Comparison of ENCODE assay signal across 8 mouse cellular contexts in genomic region chr10:111164304-111165218, GRCm38 (mm10). TPM values are rescaled to one million over a fixed set of nuclear protein-coding genes. Genes with fewer than 3 reads are reported as not detected.
DNase-seq lines count a peak whose midpoint lies in the region; ATAC-seq lines count a peak whose summit lies in the region.

TSS of gene Osbpl8 (plus strand) at chr10:111164752.

- no peaks in the 10 kb centered on the region for H3K36me3 ChIP-seq in hindbrain, embryonic 16.5 days (ENCODE audit: control insufficient read depth, insufficient read depth, low read length)
- no peaks in the 10 kb centered on the region for H3K36me3 ChIP-seq in macrophage (ENCODE audit: inconsistent target)

- peaks cover 75% of the 10 kb centered on the region for H3K79me2 ChIP-seq in macrophage (ENCODE audit: inconsistent target)

- peak; percentile 94 for DNase-seq in R1 (ENCODE audit: low read depth, low spot score)
- DNase-seq in cerebellum, postnatal 25 days, result peak; percentile 100
- peak; percentile 99 for DNase-seq in frontal cortex, postnatal 36 days (ENCODE audit: low spot score in 2 of 2)
- DNase-seq in left cerebral cortex, adult 18-20 months (ENCODE audit: low spot score in 2 of 2), result peak; percentile 99
- peak; percentile 99 for DNase-seq in right cerebral cortex, adult 18-20 months
- peak; percentile 97 for DNase-seq in urinary bladder, postnatal 10 days (ENCODE audit: low spot score)

- H3K4me3 ChIP-seq in hindbrain, embryonic 16.5 days (ENCODE audit: low read length), result peak within 1 kb of the TSS; percentile 89
- peak within 1 kb of the TSS; percentile 90 for H3K4me3 ChIP-seq in macrophage (ENCODE audit: inconsistent target)

- ATAC-seq in hindbrain, embryonic 16.5 days, result peak; percentile 93

- peak within 1 kb of the TSS; percentile 88 for H3K27ac ChIP-seq in hindbrain, embryonic 16.5 days (ENCODE audit: low read depth, low read length)
- H3K27ac ChIP-seq in macrophage, result peak within 1 kb of the TSS; percentile 95

- peak within 1 kb of the TSS; percentile 69 for H3K4me2 ChIP-seq in hindbrain, embryonic 16.5 days (ENCODE audit: low read length)

- peaks cover 8% of the 10 kb centered on the region for H3K4me1 ChIP-seq in hindbrain, embryonic 16.5 days (ENCODE audit: control insufficient read depth, insufficient read depth, low read depth, low read length)

- H3K9me3 ChIP-seq in hindbrain, embryonic 16.5 days (ENCODE audit: control insufficient read depth, low read length), result no peaks in the 10 kb centered on the region

- peak within 1 kb of the TSS; percentile 98 for H3K9ac ChIP-seq in hindbrain, embryonic 16.5 days (ENCODE audit: low read depth, low read length)

- WGBS in hindbrain, embryonic 16.5 days, result 0% methylated on average over 68 of the region's 84 CpGs
- under 1% methylated on average over 65 of the region's 84 CpGs for WGBS in macrophage (ENCODE audit: missing documents)

- H3K27me3 ChIP-seq in hindbrain, embryonic 16.5 days (replicated peaks; ENCODE audit: control insufficient read depth, insufficient read depth, low read length), result no peaks in the 10 kb centered on the region

RNA-seq across cellular contexts. Expression of gene Osbpl8, which starts in this region (rescaled TPM):
- 12.5 and 13.2 TPM in 2 replicates for polyA plus RNA-seq in hindbrain, embryonic 16.5 days (2015; fragmentation: Nextera tagmentation; extraction: Ambion mirVana)
- total RNA-seq in left cerebral cortex, adult 18-20 months (2021), result 10 to 100 TPM; 94.0 to 100.0 TPM
- 1,000 to 10,000 TPM in 13 of 26 experiments, 100 to 1,000 TPM in 13; 377 to 2,472 (median 952) TPM for total RNA-seq in macrophage (2018; cell fraction: chromatin; rRNA removed)
- 100 to 1,000 TPM; 337 to 883 (median 545) TPM for total RNA-seq in macrophage (2018; cell fraction: cytosol; rRNA removed)
- 1,000 to 10,000 TPM in 9 of 26 experiments, 100 to 1,000 TPM in 17; 456 to 1,463 (median 788) TPM for total RNA-seq in macrophage (2018; cell fraction: nucleus; rRNA removed)
- polyA plus RNA-seq in macrophage (2018), result 244 to 329 TPM (median 315 TPM) in 3 replicates

Comparison
In these comparisons a context has a peak if more than half of its experiments do, and no peak if none do; other contexts are left out.
1. Peak in every context shown above with its lines: DNase-seq, ATAC-seq, H3K4me3 ChIP-seq and H3K27ac ChIP-seq.
2. RNA of gene Osbpl8 (polyA plus RNA-seq): 244 to 329 TPM in macrophage; 12.5 to 13.2 TPM in hindbrain, embryonic 16.5 days; every median in the first group is over 10 times any median in the second.